Mouse (Mus musculus) lung, postnatal 0 days (tissue): Measurements from ENCODE around the gene Ar.

Experiments used
- CTCF ChIP-seq: IDR thresholded peaks from 2 replicates; pipeline ENCODE4 v1.5.1; 2016; ENCODE audit warnings: antibody characterized with exemption, mild to moderate bottlenecking
- EP300 ChIP-seq: IDR thresholded peaks from 2 replicates; pipeline ENCODE4 v1.6.1; 2016; ENCODE audit warnings: antibody characterized with exemption, mild to moderate bottlenecking, control low read depth

DNA sequence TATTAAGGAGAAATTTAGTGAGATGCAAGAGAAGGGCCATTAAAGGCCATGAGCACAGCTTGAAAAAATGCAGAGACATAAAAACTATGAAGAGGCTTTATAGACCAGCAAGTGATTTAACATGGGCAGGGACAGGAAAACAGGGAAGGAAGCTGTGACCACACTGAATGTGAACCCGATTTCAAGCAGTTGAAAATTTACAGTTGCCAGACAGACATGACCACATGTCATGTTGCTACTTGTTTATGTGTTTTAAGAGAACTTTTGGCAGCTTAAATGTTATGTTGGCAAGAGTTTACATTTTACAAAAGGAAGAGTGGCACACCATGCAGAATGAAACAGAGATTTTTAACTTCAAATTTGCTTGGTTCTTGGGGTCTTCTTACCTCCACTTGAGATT lies 143.2 kb downstream of the Ar start:
- TF ChIP-seq EP300 (no peak), CTCF (no peak)
